21 mouse cellular contexts compared by ENCODE assay signal in genomic region chr5:53320331-53320730, GRCm38 (mm10). TPM values are rescaled to one million over a fixed set of nuclear protein-coding genes. Genes with fewer than 3 reads are reported as not detected.
DNase-seq lines count a peak whose midpoint lies in the region; ATAC-seq lines count a peak whose summit lies in the region.
"Had no signal": no experiment of that assay in that cellular context is flagged by ENCODE, and none has a peak within 500 bp of the region (broad histone marks: within the 10 kb centered on the region; RNA-seq: fewer than 3 reads in every experiment).

No protein-coding gene starts in this region.

- H3K4me1 ChIP-seq in kidney, embryonic 15.5 days = peaks cover 19% of the 10 kb centered on the region
- peaks cover 12% of the 10 kb centered on the region for H3K4me1 ChIP-seq in embryonic facial prominence, embryonic 12.5 days
- peaks cover 30% of the 10 kb centered on the region for H3K4me1 ChIP-seq in limb, embryonic 10.5 days

- H3K9me3 ChIP-seq in kidney, embryonic 15.5 days (replicated peaks) = no peaks in the 10 kb centered on the region
- H3K9me3 ChIP-seq in embryonic facial prominence, embryonic 12.5 days = no peaks in the 10 kb centered on the region
- no peaks in the 10 kb centered on the region for H3K9me3 ChIP-seq in limb, embryonic 10.5 days (replicated peaks)
- H3K9me3 ChIP-seq: neural tube, embryonic 13.5 days had no signal

- H3K4me2 ChIP-seq in kidney, embryonic 15.5 days = no peak overlapping the region
- no peak overlapping the region for H3K4me2 ChIP-seq in embryonic facial prominence, embryonic 12.5 days (replicated peaks)
- H3K4me2 ChIP-seq: heart, embryonic 11.5 days; liver, embryonic 11.5 days; lung, embryonic 14.5 days; neural tube, embryonic 13.5 days had no signal

- no peak overlapping the region for H3K4me3 ChIP-seq in kidney, embryonic 15.5 days (replicated peaks)
- H3K4me3 ChIP-seq in embryonic facial prominence, embryonic 12.5 days = no peak overlapping the region
- no peak overlapping the region for H3K4me3 ChIP-seq in limb, embryonic 10.5 days
- H3K4me3 ChIP-seq: neural tube, embryonic 13.5 days had no signal

- H3K9ac ChIP-seq in kidney, embryonic 15.5 days = no peak overlapping the region
- H3K9ac ChIP-seq in embryonic facial prominence, embryonic 12.5 days = no peak overlapping the region
- H3K9ac ChIP-seq: lung, embryonic 14.5 days; neural tube, embryonic 13.5 days had no signal

- no peaks in the 10 kb centered on the region for H3K36me3 ChIP-seq in kidney, embryonic 15.5 days
- no peaks in the 10 kb centered on the region for H3K36me3 ChIP-seq in embryonic facial prominence, embryonic 12.5 days
- no peaks in the 10 kb centered on the region for H3K36me3 ChIP-seq in limb, embryonic 10.5 days
- H3K36me3 ChIP-seq: neural tube, embryonic 13.5 days had no signal

- no peak overlapping the region for H3K27ac ChIP-seq in kidney, embryonic 15.5 days
- H3K27ac ChIP-seq in embryonic facial prominence, embryonic 12.5 days = no peak overlapping the region
- H3K27ac ChIP-seq in limb, embryonic 10.5 days = peak overlapping the region; percentile 63
- H3K27ac ChIP-seq: neural tube, embryonic 13.5 days had no signal

- ATAC-seq in kidney, embryonic 15.5 days (replicated peaks; ENCODE audit: low FRiP score) = peak; percentile 28
- ATAC-seq in embryonic facial prominence, embryonic 12.5 days (ENCODE audit: insufficient number of reproducible peaks, insufficient read depth, low FRiP score, low TSS enrichment) = 0 out of 2 replicates have a peak, but pooled peaks have one; percentile 16
- ATAC-seq: hindbrain, embryonic 16.5 days had no signal

- 32% methylated on average over 3 of the region's 3 CpGs for WGBS in kidney, embryonic 15.5 days
- 29% methylated on average over 3 of the region's 3 CpGs for WGBS in embryonic facial prominence, embryonic 12.5 days
- 30% methylated on average over 3 of the region's 3 CpGs for WGBS in limb, embryonic 10.5 days

- peaks cover 8% of the 10 kb centered on the region for H3K27me3 ChIP-seq in kidney, embryonic 15.5 days
- no peaks in the 10 kb centered on the region for H3K27me3 ChIP-seq in embryonic facial prominence, embryonic 12.5 days
- peaks cover 3% of the 10 kb centered on the region; the same call in 1 of the 2 replicates for H3K27me3 ChIP-seq in limb, embryonic 10.5 days (ENCODE audit: low read depth, poor library complexity, severe bottlenecking)
- H3K27me3 ChIP-seq: neural tube, embryonic 13.5 days had no signal

- no peak for DNase-seq in kidney, postnatal 4 days
- DNase-seq in limb, embryonic 10.5 days (ENCODE audit: low spot score) = peak; percentile 57
- DNase-seq in retina, postnatal 1 day = peak; percentile 77
- DNase-seq in lung, postnatal 10 days = no peak
- no peak for DNase-seq in spleen, postnatal 4 days (ENCODE audit: low spot score in 2 of 2)
- DNase-seq: adrenal gland, postnatal 25 days; cerebellum, adult 2 months; gastrocnemius, postnatal 36 days; heart, postnatal 14 days; kidney, adult 11 months; kidney, postnatal 25 days; layer of hippocampus, adult 9-11 months; lung, embryonic 14.5 days; right cerebral cortex, postnatal 4 days; thymus, adult 2 months had no signal

RNA-seq across cellular contexts. Expression of gene Smim20, which starts 53.4 kb away (rescaled TPM):
- 82.0 and 82.7 TPM in 2 replicates for polyA plus RNA-seq in kidney, embryonic 15.5 days (2015; fragmentation: Nextera tagmentation; extraction: Ambion mirVana)
- polyA plus RNA-seq in embryonic facial prominence, embryonic 12.5 days (2016; fragmentation: Nextera tagmentation; extraction: Ambion mirVana) = 57.5 and 72.7 TPM in 2 replicates
- polyA plus RNA-seq in limb, embryonic 10.5 days (2016; fragmentation: Nextera tagmentation; extraction: Ambion mirVana) = 59.0 and 62.6 TPM in 2 replicates

Comparison
In these comparisons a context has a peak if more than half of its experiments do, and no peak if none do; other contexts are left out.
1. DNase-seq: peak in limb, embryonic 10.5 days (single experiment) and retina, postnatal 1 day (single experiment); none in kidney, postnatal 4 days (0 of 2), lung, postnatal 10 days (single experiment) and spleen, postnatal 4 days (0 of 2).